Mouse (Mus musculus) stomach, embryonic 15.5 days (tissue): Measurements from ENCODE around the gene Camk1d. TPM values are rescaled to one million over a fixed set of nuclear protein-coding genes. Genes with fewer than 3 reads are reported as not detected.

Experiments
- ATAC-seq: fragments of 200-750 bp; cut with Nextera tagmentation; 2 replicates; pipeline ENCODE4 v1.8.0; 2017; ENCODE audit warnings: low read depth, moderate number of reproducible peaks, moderate TSS enrichment; ENCODE audit not compliant: insufficient read depth, low FRiP score
- H3K27ac ChIP-seq: fragments of 300-500 bp; sonication (generic); 2 replicates; pipeline ENCODE4 v1.5.1; 2015; ENCODE audit warnings: mild to moderate bottlenecking, inconsistent platforms
- H3K27me3 ChIP-seq: fragments of 300-500 bp; sonication (generic); replicated peaks from 2 replicates; pipeline ENCODE4 v1.6.1; 2015; ENCODE audit warnings: inconsistent platforms
- H3K36me3 ChIP-seq: fragments of 300-500 bp; sonication (generic); 2 replicates; pipeline ENCODE4 v1.6.1; 2015; ENCODE audit warnings: inconsistent platforms
- H3K4me1 ChIP-seq: fragments of 300-500 bp; sonication (generic); 2 replicates; pipeline ENCODE4 v1.6.1; 2015; ENCODE audit warnings: inconsistent platforms
- H3K4me2 ChIP-seq: fragments of 300-500 bp; sonication (generic); 2 replicates; pipeline ENCODE4 v1.6.1; 2015; ENCODE audit warnings: mild to moderate bottlenecking, inconsistent platforms
- H3K4me3 ChIP-seq: fragments of 300-500 bp; sonication (generic); replicated peaks from 2 replicates; pipeline ENCODE4 v1.5.1; 2015; ENCODE audit warnings: inconsistent platforms
- H3K9ac ChIP-seq: fragments of 300-500 bp; sonication (generic); 2 replicates; pipeline ENCODE4 v1.6.1; 2015; ENCODE audit warnings: inconsistent platforms
- H3K9me3 ChIP-seq: fragments of 300-500 bp; sonication (generic); 2 replicates; pipeline ENCODE4 v1.6.1; 2016; ENCODE audit warnings: inconsistent platforms
- WGBS: fragments of 180-500 bp; shearing (Covaris S2); methylation state at CpG from one replicate; pipeline ENCODE4 v1.1.7; 2015; 5-methylcytosine and 5-hydroxymethylcytosine counted together
- polyA plus RNA-seq: library from polyadenylated mRNA; unstranded; fragments of >200 nt; fragmentation: Nextera tagmentation; extraction: Ambion mirVana; gene quantifications from 2 replicates; pipeline ENCODE4 v1.2.1, GENCODE M21; 2015

The Camk1d gene
- polyA plus RNA-seq, 1 experiment from 2014 or later: 18.4 TPM

GRCm38 (mm10) chr2:5707871-5708733 is 6.2 kb downstream of the Camk1d start:
- Histone ChIP-seq H3K4me1 (peaks cover 6% of the 10 kb centered on the region; the same call in 1 of the 2 replicates), H3K4me3 (no peak overlapping the region), H3K27me3 (no peaks in the 10 kb centered on the region), H3K36me3 (no peaks in the 10 kb centered on the region), H3K9ac (no peak overlapping the region), H3K27ac (peak overlapping the region; percentile 45; the same call in 1 of the 2 replicates), H3K9me3 (no peaks in the 10 kb centered on the region), H3K4me2 (no peak overlapping the region)
- 55% methylated on average over 10 of the region's 10 CpGs for WGBS
- peak; percentile 25; the same call in 1 of the 2 replicates for ATAC-seq

- ATAC-seq: no peak
- WGBS: 80% methylated on average over 4 of the region's 4 CpGs
Measured at GRCm38 (mm10) chr2:5706618-5707017, 7.7 kb downstream of the Camk1d start.

DNA sequence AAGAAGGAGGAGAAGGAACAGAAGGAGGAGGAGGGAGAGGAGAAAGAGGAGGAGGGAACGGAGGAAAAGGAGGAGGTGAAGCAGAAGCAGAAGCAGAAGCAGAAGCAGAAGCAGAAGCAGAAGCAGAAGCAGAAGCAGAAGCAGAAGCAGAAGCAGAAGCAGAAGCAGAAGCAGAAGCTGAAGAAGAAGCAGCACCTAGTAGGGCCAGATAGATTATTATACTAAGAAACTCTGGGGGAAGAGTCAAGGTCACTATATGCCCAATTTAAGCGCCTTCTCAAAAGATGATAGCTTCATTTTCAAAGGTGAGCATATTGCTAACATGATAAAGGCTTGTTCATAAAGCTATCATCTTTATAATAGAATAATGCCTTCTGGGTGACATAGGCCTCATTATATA is 11.9 kb downstream of the Camk1d start:
- whole genome bisulfite sequencing: 86% methylated on average over 2 of the region's 2 CpGs
- H3K27ac ChIP-seq: no peak overlapping the region
- ATAC-seq: no peak
- no peaks in the 10 kb centered on the region for H3K9me3 ChIP-seq
- no peak overlapping the region for H3K9ac ChIP-seq
- H3K4me1 ChIP-seq: no peaks in the 10 kb centered on the region
- H3K27me3 ChIP-seq: no peaks in the 10 kb centered on the region
- no peaks in the 10 kb centered on the region for H3K36me3 ChIP-seq
- H3K4me2 ChIP-seq: no peak overlapping the region
- no peak overlapping the region for H3K4me3 ChIP-seq

More at GRCm38 (mm10) chr2:5706618-5707017, 7.7 kb downstream of the Camk1d start:
- peaks cover 6% of the 10 kb centered on the region; the same call in 1 of the 2 replicates for H3K4me1 ChIP-seq
- H3K9ac ChIP-seq: no peak overlapping the region
- H3K27ac ChIP-seq: no peak overlapping the region
- no peaks in the 10 kb centered on the region for H3K9me3 ChIP-seq
- H3K36me3 ChIP-seq: no peaks in the 10 kb centered on the region
- H3K4me3 ChIP-seq: no peak overlapping the region
- no peak overlapping the region for H3K4me2 ChIP-seq
- H3K27me3 ChIP-seq: no peaks in the 10 kb centered on the region

GRCm38 (mm10) chr2:5700931-5701330 is 13.4 kb downstream of the Camk1d start:
- Histone ChIP-seq H3K9ac (no peak overlapping the region), H3K4me3 (no peak overlapping the region), H3K4me2 (no peak overlapping the region), H3K9me3 (no peaks in the 10 kb centered on the region), H3K27ac (no peak overlapping the region), H3K27me3 (no peaks in the 10 kb centered on the region), H3K4me1 (no peaks in the 10 kb centered on the region), H3K36me3 (no peaks in the 10 kb centered on the region)
- ATAC-seq: no peak
- 96% methylated on average over 3 of the region's 3 CpGs for WGBS

GRCm38 (mm10) chr2:5698451-5698850 is 15.9 kb downstream of the Camk1d start:
- no peaks in the 10 kb centered on the region for H3K27me3 ChIP-seq
- no peaks in the 10 kb centered on the region for H3K4me1 ChIP-seq
- no peak overlapping the region for H3K4me3 ChIP-seq
- WGBS: 73% methylated on average over 8 of the region's 8 CpGs
- no peak overlapping the region for H3K9ac ChIP-seq
- ATAC-seq: no peak
- no peak overlapping the region for H3K4me2 ChIP-seq
- H3K9me3 ChIP-seq: no peaks in the 10 kb centered on the region
- no peaks in the 10 kb centered on the region for H3K36me3 ChIP-seq
- no peak overlapping the region for H3K27ac ChIP-seq

DNA sequence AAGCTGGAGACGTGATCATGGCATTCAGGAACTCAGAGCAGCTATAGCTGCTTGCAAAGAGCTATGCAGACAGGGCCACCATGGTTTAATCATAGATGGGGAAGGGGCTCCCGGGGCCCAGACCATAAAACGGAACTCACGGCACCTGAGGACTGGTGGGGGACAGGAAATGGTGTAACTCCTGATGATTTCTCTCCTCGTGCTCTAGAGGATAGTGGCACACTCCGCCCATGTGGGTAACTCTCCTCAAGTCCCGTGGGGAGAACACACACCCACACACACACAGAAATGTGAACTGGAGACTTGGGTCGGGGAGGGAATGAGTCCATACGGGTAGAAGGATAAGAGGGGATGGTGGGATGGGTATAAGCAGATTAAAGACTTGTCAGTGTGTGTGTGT is 20.2 kb downstream of the Camk1d start:
- no peak for ATAC-seq
- Histone ChIP-seq H3K9me3 (no peaks in the 10 kb centered on the region), H3K9ac (no peak overlapping the region), H3K36me3 (no peaks in the 10 kb centered on the region), H3K4me1 (no peaks in the 10 kb centered on the region), H3K27ac (no peak overlapping the region), H3K4me2 (no peak overlapping the region), H3K4me3 (no peak overlapping the region), H3K27me3 (no peaks in the 10 kb centered on the region)
- WGBS: 82% methylated on average over 9 of the region's 9 CpGs

DNA sequence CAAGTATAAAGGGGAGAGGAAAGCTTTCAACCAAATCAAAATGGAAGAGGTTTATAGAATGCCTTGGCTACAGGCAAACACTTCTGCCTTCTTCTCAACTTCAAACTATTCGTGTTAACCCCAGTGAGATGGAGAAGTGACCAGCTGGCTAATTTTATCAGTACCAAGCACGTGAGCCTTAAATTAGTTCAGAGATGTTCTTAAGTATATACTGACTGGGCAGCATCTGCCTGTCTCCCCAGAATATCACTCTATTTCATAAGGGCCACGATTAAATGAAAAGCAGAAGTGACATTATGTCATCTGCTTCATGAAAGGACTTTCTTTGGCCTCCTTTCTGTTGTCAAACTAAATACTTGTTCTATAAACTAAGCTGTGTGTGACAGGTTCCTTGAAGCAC is 22.6 kb downstream of the Camk1d start:
- 75% methylated on average over 3 of the region's 3 CpGs for WGBS
- no peaks in the 10 kb centered on the region for H3K9me3 ChIP-seq

GRCm38 (mm10) chr2:5683366-5683765 is 30.9 kb downstream of the Camk1d start:
- no peaks in the 10 kb centered on the region for H3K27me3 ChIP-seq
- H3K27ac ChIP-seq: no peak overlapping the region
- WGBS: 93% methylated on average over 4 of the region's 4 CpGs
- H3K9ac ChIP-seq: no peak overlapping the region
- no peaks in the 10 kb centered on the region for H3K4me1 ChIP-seq
- no peak overlapping the region for H3K4me2 ChIP-seq
- no peaks in the 10 kb centered on the region for H3K36me3 ChIP-seq
- H3K4me3 ChIP-seq: no peak overlapping the region
- no peak for ATAC-seq
- no peaks in the 10 kb centered on the region for H3K9me3 ChIP-seq

More for the DNA sequence above, 22.6 kb downstream of the Camk1d start:
- Histone ChIP-seq H3K4me2 (no peak overlapping the region), H3K27me3 (no peaks in the 10 kb centered on the region), H3K4me1 (no peaks in the 10 kb centered on the region), H3K9ac (no peak overlapping the region), H3K4me3 (no peak overlapping the region), H3K36me3 (no peaks in the 10 kb centered on the region), H3K27ac (no peak overlapping the region)
- no peak for ATAC-seq

- H3K9me3 ChIP-seq: no peaks in the 10 kb centered on the region
- no peak overlapping the region for H3K4me3 ChIP-seq
- H3K27me3 ChIP-seq: no peaks in the 10 kb centered on the region
- H3K4me1 ChIP-seq: peaks cover 3% of the 10 kb centered on the region; the same call in 1 of the 2 replicates
- ATAC-seq: no peak
- no peak overlapping the region for H3K4me2 ChIP-seq
- H3K9ac ChIP-seq: no peak overlapping the region
- 77% methylated on average over 8 of the region's 8 CpGs for WGBS
- no peak overlapping the region for H3K27ac ChIP-seq
- no peaks in the 10 kb centered on the region for H3K36me3 ChIP-seq
Measured at GRCm38 (mm10) chr2:5681909-5682308, 32.4 kb downstream of the Camk1d start.

DNA sequence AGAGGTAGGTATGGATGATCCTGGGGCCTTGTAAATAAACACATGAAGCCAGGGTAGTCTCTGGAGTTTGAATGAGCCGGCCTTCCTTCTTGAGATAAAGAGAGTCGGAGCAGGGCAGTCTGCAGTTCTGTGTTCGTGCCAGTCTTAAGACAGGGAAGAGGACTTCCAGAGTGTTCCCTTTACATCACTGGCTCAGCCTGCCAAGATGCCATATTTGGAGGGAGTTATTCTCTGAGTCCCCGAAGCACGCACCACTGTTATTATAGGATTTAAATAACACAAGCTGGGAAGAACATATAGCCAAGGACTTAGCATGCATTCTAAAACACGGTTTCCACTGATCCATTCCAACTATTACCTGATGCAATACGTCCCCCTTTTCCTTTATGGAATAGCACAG is 33.0 kb downstream of the Camk1d start:
- H3K27me3 ChIP-seq: no peaks in the 10 kb centered on the region
- H3K27ac ChIP-seq: no peak overlapping the region
- H3K9me3 ChIP-seq: no peaks in the 10 kb centered on the region
- H3K4me3 ChIP-seq: no peak overlapping the region
- H3K4me1 ChIP-seq: peaks cover 9% of the 10 kb centered on the region; the same call in 1 of the 2 replicates
- no peak for ATAC-seq
- H3K36me3 ChIP-seq: no peaks in the 10 kb centered on the region
- WGBS: 64% methylated on average over 7 of the region's 7 CpGs
- H3K9ac ChIP-seq: no peak overlapping the region
- no peak overlapping the region for H3K4me2 ChIP-seq

DNA sequence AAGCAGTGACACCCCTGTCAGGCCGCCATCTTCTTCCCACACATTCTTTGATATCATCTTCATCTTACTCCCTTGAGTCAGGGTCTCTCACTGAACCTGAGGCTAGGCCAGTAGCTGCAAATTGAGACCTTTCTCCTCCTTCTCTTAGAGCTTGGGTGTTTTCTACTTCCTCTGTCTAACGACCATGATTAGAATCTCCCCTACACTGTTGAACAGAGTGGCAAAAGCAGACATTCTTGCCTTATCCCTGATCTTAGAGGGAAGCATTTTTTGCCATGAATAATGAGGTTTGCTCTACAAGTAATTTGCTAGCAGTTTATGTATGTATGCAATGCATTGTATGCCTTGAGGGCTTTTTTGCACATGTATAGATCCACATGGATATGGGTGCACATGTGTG is 35.3 kb downstream of the Camk1d start:
- H3K4me2 ChIP-seq: no peak overlapping the region
- 73% methylated on average over 2 of the region's 2 CpGs for WGBS
- no peaks in the 10 kb centered on the region for H3K36me3 ChIP-seq
- H3K27ac ChIP-seq: no peak overlapping the region
- peaks cover 10% of the 10 kb centered on the region; the same call in 1 of the 2 replicates for H3K4me1 ChIP-seq
- H3K27me3 ChIP-seq: no peaks in the 10 kb centered on the region
- H3K9me3 ChIP-seq: no peaks in the 10 kb centered on the region
- no peak for ATAC-seq
- no peak overlapping the region for H3K9ac ChIP-seq
- no peak overlapping the region for H3K4me3 ChIP-seq

DNA sequence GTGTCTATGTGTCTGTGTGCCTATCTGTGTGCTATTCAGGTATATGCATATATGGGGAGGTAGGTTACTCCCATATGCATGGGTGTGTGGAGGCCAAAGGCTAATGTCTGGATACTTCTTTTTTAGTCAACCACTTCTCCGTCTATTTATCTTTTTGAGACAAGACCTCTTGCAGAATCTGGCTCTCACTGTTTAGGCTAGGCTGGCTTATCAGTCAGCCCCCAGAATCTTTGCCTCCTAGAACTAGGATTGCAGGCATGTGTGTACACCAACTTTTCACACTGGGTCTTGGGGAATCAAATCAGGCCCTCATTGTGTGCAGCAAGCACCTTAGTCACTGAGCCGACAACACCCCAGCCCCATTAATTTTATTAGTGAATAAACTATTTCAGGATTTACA is 36.8 kb downstream of the Camk1d start:
- 38% methylated on average over 2 of the region's 2 CpGs for WGBS
- ATAC-seq: no peak

More for the DNA sequence above, 36.8 kb downstream of the Camk1d start:
- no peaks in the 10 kb centered on the region for H3K36me3 ChIP-seq
- H3K9ac ChIP-seq: no peak overlapping the region
- no peak overlapping the region for H3K4me3 ChIP-seq
- no peak overlapping the region for H3K4me2 ChIP-seq
- H3K27me3 ChIP-seq: no peaks in the 10 kb centered on the region
- H3K4me1 ChIP-seq: peaks cover 10% of the 10 kb centered on the region; the same call in 1 of the 2 replicates
- no peaks in the 10 kb centered on the region for H3K9me3 ChIP-seq
- H3K27ac ChIP-seq: no peak overlapping the region
